Mouse (Mus musculus) heart, postnatal 4 days (tissue): ENCODE measurements around the gene Pcdh18. TPM values are rescaled to one million over a fixed set of nuclear protein-coding genes. Genes with fewer than 3 reads are reported as not detected.

Experiments used
- DNase-seq: peaks from one replicate; pipeline ENCODE4 v3.0.0; 2021
- total RNA-seq, 2 experiments: library from RNA; stranded (reverse); gene quantifications; 2 replicates each; pipeline ENCODE4 v1.2.3; 2021

Pcdh18 gene
- 10 to 100 TPM; 16.9 to 17.7 TPM for total RNA-seq

DNA sequence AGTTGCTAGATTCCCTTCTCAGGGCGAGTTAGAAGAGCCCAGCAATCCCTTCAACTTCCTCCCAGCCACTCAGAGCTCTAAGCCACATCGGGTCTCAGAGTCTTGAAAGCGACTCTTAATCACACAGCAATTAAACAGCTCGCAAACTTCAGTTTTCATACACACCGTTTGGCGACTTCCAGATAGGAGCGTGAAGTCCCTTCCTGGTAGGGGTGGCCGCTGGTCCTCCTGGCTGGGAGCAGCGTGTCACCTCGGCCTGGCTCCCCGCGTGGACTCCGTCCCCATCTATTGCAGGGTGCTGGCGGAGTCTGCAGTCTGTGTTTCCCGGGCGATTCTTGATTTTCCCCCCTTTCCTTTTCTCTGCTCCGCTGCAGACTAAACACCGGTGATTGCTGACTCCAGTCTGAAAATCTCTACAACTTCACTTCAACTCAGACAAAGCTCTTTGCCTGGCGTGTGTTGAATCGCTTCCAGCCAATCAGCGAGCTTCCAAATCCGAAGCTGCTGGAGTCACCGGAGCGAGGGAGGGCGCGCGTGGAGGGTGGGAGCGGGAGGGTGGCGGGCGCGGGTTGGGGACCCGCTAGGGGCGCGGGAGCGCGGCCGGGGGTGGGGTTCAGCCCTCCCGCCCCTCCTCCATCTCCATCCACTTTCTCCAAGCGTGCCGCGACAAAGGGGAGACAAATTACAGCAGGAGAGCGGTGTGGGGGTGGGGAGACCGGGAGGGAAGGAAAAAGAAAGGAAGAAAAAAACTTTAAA, at the start of gene Pcdh18:
Pcdh18 (minus strand) TSS at position 456 of the 756 bp plus-strand sequence.
- DNase-seq = peak; percentile 87

DNA sequence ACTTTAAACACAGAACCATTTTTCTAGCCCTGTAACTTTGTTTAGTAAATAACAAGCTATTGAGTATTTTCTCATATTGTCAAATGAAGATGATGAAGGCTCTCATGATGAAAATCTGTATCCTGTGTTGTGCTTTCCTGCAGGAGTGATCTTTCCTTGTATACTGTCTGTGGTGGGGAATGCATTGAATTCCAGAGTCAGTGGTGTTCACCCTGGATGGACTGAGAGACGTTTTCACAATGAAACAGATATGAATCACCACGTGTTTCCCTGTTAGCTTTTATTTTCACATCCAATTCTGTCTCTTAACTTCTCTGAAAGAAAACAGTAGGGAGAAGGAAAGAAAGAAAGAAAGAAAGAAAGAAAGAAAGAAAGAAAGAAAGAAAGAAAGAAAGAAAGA, 49.7 kb upstream of the Pcdh18 start:
- no peak for DNase-seq

DNA sequence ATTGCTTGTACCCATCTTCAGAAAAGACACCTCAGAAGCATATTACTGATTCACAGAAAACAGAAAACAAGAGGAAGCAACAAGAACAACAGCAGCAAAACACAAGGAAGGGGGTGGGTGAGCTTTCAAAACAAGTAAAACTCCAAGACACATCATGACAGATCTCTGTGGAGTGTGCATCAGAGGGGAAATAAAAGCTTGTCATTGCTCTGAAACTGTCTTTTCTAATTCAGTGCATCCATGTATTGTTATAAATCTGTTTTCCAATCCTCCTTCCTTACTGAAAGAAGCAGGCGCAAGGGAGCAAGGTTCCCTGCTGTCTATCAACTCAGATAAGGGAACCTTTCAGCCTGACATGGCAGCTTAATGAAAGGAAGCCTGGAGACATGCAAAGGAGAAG, 48.4 kb upstream of the Pcdh18 start:
- DNase-seq = no peak

DNA sequence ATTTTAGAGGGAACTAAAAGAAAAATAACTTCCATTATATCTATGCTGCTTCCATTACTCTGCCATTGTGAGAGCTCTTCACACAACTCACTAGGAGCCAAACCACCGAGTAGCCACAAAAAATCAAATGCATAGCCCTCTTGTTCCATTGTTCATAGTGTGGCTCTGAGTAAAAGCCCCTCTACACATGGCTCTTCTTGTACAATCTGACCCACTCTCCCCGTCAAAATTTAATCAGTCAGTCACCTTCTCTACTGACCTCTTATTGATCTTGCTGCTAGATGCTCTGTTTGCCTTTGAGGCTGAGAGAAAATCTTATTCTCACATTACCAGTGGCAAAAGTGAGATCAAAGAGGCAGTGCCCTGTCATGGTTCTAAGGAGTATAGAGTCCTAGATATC, 31.2 kb upstream of the Pcdh18 start:
- DNase-seq = no peak

DNA sequence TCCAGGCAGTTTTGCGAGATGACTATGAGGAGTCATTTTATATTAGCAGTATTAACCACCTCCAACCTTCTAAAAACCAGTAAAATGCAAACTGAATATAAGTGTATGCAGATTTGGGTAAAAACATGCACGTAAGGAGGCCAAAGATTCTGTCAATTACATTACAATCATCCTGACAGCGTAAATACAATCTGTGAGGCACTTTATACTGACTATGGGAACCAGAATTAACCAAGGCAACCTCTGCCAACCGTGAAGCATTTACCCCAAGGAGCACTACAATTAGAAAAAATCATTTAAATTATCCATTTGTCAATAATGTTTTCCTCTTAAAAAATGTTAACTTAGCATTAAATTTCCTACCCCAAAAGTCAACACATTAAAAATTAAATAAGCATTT, 30.6 kb upstream of the Pcdh18 start:
- DNase-seq = no peak

DNA sequence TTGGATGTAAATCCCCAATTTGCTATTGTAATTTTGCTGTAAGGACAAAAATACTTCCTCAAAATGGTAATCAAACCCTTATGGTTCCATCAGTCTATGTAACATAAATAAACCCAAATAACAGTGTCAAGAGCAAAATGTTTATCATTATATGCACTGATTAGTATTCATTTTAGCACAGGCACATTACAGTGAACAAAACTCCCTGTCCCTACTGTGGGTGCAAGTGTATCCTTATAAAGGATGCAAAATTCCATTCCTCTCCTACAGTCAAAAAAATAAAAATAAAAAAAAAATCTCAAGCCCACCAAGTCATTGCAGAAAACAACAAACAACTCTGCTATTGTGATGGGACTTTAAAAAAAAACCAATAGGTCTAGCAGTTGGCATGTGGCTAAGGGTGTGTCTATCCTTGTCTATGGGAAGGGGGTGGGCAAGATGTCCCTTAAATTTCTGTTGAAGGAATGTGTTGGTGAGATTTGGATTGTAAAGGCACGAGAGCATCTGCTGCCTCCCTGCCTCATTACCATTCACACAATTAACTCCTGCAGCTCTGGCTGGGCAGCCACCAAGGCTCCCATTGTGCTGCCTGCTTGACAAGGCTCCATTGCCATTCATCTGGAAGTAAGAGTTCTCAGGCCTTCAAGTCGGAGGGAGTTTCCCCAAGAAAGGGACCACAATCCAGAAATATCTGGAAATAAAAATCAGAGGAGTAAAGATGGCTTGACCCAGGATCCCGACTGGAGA, 12.0 kb upstream of the Pcdh18 start:
- no peak for DNase-seq

DNA sequence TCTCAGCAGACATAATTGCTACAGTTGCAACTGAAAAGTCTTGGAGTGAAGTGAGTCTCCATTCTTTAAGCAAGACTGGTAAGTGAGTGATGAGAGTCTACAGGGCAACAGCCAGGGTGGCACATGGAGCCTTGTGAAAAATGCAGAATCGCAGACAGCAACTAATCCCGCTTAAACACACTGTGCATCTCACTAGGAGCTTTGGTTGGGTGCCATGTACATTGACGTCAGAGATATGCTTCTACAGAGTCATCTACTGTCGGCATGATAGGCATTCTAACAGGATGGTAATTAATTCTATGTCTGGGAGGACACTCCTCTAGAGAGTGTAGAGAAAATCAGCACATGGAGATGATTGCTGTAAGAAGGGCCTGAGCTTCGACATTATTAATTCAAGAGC, 5.6 kb upstream of the Pcdh18 start:
- DNase-seq = no peak

DNA sequence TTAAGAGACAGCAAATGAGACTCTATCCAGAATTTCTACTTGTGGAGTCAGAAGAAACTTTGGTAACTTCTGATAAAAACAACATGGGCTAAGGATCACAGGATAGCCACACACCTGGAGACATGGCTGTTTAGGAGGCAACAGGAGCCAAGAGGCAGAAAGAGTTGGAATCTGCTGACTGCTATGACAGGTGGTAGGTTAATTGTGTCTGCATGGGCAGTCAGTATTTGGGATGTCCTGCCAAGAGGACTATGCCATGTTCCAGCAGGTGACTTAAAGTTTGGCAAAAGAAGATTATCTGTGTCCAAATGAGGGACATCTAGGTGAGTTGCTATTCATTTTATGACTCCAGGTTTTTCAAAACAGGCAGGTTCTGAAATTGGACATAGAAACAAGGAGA, 4.8 kb upstream of the Pcdh18 start:
- DNase-seq = no peak

DNA sequence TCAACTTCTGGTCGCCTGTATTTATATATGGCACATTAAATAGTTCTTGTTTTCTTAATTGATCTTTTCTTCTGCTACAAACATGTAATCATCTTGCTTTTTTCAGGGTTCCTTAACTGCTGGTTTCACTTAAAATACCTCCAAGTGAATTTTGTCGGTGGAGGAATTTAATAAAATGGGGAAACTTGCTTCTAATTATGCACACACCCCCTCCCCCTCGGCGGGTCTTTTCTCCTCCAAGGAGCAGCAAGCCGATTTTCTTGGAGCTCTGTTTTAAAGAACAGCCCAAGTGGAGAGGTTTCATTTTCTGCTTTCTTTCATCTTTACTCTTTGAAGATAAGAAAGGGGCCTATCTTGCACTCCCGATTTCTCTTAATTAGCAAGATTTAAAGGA, 498 bp upstream of the Pcdh18 start:
- peak; percentile 14 for DNase-seq

DNA sequence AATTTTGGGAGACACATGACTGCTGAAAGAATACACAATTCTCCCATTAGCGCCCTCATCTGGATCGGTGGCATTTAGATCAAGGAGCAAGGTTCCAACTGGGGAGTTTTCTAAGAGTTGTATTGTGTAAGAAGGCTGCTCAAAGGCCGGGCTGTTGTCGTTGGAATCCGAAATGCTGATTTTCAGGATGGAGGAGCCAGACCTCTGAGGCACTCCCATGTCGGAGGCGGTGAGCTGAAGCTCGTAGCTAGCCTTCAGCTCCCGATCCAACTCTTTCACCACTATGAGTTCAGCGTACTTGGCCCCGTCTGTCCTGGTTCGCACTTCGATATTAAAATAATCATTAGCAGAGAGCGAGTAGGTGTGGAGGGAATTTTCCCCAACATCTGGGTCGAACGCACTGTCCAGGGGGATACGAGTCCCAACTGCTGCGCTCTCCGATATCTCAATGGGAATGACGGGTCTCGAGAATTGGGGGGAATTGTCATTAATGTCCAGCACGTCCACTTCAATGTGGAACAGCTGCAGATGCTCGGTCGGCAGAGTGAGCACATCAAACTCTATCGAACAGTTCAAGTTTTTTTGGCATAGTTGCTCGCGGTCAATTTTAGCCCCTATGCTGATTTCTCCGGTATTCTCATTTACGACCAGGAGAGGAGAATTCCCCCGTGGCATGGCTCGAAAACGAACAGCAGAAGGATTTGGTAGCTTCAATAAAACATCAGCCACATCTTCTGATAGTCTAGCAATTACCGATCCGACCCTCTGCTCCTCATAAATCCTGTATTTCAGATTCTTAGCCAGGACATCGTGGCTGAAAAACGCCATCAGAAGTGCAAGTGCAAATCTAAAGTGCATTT, 909 bp downstream of the Pcdh18 start:
- peak; percentile 62 for DNase-seq

DNA sequence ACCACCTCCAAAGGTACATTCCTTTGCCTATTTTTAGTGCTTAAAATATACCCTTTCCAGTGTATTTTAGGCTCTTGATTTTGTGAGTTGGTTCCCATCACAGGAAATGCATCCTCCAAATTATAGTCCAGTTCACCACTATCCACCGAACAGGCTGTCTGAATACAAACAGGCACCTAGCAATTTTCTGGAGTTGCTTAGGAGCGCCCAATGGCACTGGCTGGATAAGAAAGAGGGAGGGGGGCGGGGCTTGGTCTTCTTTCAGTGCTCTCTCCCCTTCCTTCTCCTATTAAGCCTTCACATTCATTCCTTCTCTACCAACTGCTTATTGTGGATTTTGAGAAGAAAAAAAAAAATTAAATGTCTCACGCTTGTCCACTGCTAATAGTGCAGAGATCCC, 4.4 kb downstream of the Pcdh18 start:
- DNase-seq = no peak

DNA sequence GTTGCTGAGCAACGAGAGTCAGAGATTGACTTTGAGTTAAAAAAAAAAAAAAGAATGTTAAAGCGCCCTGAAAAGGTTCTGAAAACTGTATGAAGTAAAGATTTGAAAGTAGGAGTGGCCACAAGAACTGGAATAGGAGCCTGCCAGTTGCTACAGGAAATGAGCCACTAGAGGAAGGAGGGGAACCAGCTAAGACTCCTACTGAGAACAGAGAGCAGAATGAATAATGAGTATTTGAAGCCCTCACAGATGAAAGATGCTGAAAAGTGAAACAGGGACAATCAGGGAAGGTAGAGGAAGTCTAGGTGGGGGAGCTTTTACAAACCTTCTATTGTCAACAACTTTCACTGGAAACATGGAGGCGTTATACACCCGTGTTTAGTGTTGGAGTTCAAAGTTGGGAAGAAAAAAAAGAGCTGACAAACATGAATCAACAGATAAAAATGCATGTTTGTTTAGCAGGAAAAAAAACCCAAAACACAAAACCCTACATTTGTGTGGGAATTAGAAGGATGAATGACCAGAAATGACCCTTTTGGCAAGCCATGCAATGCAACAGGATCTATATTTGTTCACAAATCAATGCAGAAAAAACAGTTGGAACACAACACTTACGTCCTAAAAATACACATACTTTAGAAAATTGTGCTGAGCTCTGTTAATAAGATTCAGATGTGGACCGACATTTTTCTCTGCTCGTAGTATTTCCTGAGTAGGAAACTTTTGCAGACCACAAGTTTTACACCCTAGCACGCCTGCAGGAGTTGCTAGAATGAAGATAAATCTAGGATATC, 7.4 kb downstream of the Pcdh18 start:
- no peak for DNase-seq

DNA sequence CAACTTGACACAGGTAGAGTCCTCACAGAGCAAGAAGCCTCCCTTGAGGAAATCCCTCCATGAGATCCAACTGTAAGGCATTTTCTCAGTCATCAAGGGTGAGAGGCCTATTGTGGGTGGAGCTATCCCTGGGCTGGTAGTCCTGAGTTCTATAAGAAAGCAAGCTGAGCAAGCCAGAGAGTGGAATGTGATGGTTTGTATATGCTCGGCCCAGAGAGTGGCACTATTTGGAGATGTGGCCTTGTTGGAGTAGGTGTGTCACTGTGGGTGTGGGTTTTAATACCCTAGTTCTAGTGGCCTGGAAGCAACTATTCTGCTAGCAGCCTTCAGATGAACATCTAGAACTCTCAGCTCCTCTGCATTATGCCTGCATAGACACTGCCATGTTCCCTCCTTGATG, 9.1 kb downstream of the Pcdh18 start:
- no peak for DNase-seq

DNA sequence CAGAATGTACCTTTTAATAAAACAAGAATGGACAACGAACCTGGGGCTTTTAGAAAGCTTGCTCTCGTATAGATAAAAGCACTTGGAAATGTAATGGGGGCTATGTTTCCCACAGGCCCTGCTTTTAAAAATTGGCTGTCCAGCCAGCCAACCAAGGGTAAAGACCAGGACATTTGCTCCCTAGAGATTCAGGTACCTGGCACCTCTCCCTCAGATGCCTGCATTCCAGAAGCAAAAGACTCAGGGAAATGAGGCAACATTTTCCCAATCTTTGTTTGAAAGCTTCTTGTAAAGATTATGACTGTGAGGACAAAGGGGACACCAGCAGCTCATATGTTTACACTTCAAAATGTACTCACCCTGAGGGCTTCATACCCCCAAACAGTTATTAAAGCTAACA, 18.1 kb downstream of the Pcdh18 start:
- DNase-seq = no peak

DNA sequence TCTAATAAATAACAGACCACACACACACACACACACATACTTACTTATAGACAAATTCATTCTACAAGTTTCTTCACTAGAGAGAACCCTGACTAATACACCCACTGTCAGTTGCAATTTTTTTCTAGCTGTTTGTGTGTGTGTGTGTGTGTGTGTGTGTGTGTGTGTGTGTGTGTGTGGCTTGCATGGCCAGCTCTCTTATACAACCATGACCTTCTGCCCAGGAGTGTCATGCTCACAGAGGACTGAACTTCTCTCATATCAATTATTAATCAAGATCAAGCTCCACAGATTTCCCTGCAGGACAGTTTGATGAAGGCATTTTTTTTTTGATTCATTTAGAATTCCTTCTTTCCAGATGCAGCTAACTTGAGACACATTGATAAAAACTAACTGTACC, 18.6 kb downstream of the Pcdh18 start:
- no peak for DNase-seq

DNA sequence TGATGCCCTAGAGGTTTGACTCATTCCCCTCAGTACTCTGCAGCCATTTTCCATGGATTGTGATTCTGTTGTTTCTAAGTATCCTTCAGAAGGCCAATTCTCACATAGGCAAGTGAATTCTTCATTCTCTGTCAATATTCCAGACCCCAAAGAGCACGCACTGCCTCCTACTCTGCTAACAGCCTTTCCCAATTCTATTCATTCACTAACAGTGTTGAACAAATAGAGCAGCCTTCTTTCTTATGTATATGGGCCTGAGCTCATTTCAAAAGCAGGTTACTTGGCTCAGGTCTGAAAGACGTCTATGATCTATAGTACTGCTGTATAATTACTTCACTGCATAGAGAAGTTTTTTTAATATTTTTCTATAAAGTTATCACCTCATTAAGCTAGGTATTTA, 50.6 kb downstream of the Pcdh18 start:
- DNase-seq = no peak

DNA sequence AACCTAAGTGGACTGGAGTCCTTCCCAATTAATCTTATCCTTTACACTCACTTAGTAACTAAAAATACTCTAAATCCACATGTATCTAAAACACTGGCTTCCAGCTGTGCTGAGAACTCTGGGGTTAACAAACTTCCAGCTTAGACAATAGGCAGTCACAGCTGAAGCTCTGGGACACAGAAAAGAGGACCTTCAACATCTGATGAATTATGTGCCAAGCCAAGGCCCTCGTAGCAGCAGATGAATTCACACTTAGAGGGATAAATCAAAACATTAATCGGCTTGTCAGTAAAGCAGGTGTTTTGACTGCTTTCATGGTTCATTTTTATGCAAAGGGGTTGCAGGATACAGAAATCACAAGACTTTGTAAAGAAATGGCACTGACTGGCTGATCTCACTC, 57.2 kb downstream of the Pcdh18 start:
- DNase-seq = no peak
